Mouse (Mus musculus) hindbrain, embryonic 15.5 days (tissue): ENCODE data around the gene Klhl31. TPM values are rescaled to one million over a fixed set of nuclear protein-coding genes. Genes with fewer than 3 reads are reported as not detected.

ENCODE experiments used
- polyA plus RNA-seq: library from polyadenylated mRNA; unstranded; fragments of >200 nt; fragmentation: Nextera tagmentation; extraction: Ambion mirVana; gene quantifications from 2 replicates; pipeline ENCODE4 v1.2.1, GENCODE M21; 2015

Gene Klhl31
- polyA plus RNA-seq, 1 experiment from 2014 or later = 0.25 TPM

Other genes starting within 250 kb of the Klhl31 start
- gene Lrrc1, start 91.6 kb upstream of the Klhl31 start, polyA plus RNA-seq = 4.3 and 5.9 TPM in 2 replicates
- gene Gclc, start 118.0 kb downstream of the Klhl31 start, polyA plus RNA-seq = 15.6 and 17.4 TPM in 2 replicates